Mouse (Mus musculus) cortical plate, adult 2 months (tissue): ENCODE data around the gene Map3k6.

ENCODE experiments used
- CTCF ChIP-seq: fragments of 200-500 bp; IDR thresholded peaks from 2 replicates; pipeline ENCODE4 v1.5.1; 2011; ENCODE audit warnings: mild to moderate bottlenecking, control low read depth, low read length; ENCODE audit not compliant: insufficient read depth; ENCODE audit errors: extremely low read depth
- POLR2A ChIP-seq: fragments of 200-500 bp; IDR thresholded peaks from 2 replicates; pipeline ENCODE4 v1.6.1; 2011; ENCODE audit warnings: mild to moderate bottlenecking, low read length, control low read depth; ENCODE audit not compliant: insufficient read depth; ENCODE audit errors: extremely low read depth

- no peak for TF ChIP-seq POLR2A
- no peak for TF ChIP-seq CTCF
Observed at GRCm38 (mm10) chr4:133244289-133244688, 3.7 kb downstream of the Map3k6 start.
